Mouse (Mus musculus) left cerebral cortex, adult 18-20 months (tissue): ENCODE measurements around the gene Morc2a. TPM values are rescaled to one million over a fixed set of nuclear protein-coding genes. Genes with fewer than 3 reads are reported as not detected.
A peak's percentile ranks its signal among the peaks of the same experiment; 100 is the strongest.

Experiments used
- DNase-seq, 2 experiments: peaks; one replicate each; pipeline ENCODE4 v3.0.0; 2021 to 2022; ENCODE audit warnings: low spot score in 2 of 2, mixed read lengths in 1 of 2
- total RNA-seq, 2 experiments: library from RNA; stranded (reverse); gene quantifications; 2 replicates each; pipeline ENCODE4 v1.2.3; 2021

Gene Morc2a
- total RNA-seq, 2 experiments from 2014 or later = 35.4 to 39.6 TPM

DNA sequence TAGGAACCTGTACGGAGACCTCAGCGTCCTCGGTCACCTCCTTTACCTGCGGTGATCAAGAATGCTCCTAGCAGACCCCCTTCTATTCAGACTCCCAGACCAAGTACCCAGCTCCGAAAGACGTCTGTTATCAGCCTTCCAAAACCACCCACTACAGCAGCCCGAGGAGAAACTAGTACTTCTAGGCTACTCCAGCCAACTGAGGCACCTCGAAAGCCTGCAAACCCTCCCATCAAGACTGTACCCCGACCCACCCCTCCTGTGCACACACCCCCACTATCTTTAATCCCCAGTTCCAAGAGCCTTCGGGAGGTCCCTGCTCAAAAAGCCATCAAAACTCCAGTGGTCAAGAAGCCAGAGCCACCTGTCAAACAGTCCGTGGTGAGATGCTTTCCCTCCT, 34.7 kb downstream of the Morc2a start:
- DNase-seq = no peak

DNA sequence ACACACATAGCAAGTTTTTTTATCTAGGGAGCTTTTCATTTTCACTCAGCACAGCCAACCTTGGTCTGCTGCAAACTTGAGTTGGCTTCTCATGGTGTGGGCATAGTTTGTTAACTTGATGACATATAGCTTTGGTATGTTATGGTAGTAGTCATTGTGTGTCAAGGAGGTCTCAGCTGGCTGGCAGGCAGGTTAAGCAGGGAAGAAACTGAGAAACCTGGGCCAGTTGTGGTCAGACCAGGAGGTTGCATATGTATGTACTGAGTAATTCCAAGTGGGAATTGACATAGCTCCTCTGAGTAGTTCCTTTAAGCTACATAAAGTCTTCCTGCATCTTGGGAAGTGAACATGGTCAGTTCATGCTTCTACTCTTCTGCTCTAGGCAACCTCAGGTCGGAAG, 35.2 kb downstream of the Morc2a start:
- DNase-seq = no peak

DNA sequence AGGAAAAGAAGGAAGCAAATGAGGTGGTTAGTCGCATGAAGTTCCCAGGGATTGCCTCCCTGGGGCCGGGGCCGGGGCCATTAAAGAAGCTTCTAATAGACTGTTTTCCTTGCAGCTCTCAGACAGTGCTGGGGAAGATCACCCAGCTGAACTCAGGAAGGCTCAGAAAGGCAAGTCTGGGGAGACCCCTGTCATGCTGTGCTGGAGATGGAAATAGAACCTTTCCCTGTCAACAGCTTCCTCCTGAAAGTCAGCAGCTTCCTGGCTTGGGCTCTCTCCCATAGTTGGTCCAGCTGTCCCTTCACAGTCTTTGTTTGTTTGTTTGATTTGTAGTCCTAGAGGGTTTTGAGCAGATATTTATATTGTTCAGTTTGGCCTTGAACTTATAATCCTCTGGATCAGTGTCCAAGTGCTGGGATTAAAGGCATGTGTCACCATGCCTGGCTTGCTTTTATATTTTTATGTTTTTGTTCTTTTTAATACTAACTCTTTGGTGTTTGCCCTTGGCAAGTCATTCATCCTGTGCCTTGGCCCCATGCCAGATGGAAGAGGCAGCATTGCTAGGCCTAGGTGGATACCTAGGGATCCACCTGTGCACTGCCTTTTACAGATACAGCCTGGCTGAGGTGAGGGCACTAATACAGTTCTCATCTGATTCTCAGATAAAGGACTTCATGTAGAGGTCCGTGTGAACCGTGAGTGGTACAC, 35.9 kb downstream of the Morc2a start:
- DNase-seq = no peak

DNA sequence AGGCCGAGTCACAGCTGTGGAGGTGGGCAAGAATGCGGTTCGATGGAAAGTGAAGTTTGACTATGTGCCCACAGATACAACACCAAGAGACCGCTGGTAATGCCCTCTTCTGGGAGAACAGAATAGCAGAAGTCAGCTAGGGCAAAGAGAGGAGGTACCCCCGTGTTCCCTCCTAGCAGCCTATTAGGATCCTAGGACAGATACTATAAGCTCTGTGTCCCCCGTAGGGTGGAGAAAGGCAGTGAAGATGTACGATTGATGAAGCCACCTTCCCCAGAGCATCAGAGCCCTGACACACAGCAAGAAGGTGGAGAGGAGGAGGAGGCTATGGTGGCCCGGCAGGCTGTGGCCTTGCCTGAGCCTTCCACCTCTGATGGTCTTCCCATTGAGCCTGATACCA, 36.4 kb downstream of the Morc2a start:
- DNase-seq = no peak

DNA sequence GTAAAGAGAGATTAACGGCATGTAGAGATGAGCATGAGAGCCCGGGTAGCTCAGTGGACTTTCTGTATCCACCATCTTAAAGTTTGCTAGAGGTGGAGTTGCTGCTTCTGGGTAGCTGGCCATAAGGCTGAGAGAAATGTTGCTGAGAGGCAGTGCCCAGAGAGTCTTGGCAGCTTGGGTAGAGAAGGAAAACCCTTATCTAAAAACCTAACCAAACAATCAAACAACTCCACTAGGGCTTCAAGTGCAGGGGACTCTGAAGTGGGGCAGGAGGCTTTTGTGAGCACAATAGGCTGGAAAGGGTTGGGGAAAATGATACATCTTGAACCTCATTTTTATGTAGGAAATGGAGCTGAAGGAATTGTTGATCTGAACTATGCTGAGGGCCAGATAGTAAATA, 37.3 kb downstream of the Morc2a start:
- no peak for DNase-seq

DNA sequence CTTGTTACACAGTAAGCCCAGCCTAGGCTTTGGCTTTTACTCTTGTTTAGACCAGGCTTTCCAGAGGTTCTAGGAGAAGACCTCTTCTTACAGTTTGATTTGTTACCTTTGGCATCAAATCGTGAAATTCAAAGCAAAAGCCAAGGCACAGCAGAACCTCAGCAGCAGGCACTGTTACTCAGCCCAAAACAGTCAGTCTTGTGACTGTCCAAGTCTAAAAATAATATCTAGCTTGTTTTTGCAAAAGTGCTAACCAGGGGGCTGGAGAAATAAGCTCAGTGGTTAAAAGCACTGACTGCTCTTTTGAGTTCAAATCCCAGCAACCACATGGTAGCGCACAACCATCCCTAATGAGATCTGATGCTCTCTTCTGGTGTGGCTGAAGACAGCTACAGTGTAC, 37.9 kb downstream of the Morc2a start:
- no peak for DNase-seq

DNA sequence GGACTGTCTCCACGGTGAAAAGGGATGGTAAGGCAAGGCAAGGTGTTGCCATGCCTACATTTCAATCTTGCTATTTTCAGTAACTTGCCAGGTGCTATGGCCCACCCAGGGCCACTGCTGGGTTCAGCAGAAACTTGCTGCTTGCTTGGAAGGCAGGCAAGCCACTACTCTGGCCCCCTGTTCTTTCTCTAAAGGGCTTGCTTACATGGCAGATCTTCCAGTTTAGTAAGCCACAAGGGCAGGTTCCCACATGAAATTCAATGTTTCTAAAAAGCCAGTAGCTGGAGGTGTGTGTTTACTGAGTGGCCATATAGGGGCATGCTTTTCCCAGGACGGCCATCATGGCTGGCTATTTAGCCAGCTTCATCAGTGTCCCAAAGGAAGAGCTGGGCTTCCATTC, 42.8 kb downstream of the Morc2a start:
- no peak for DNase-seq

DNA sequence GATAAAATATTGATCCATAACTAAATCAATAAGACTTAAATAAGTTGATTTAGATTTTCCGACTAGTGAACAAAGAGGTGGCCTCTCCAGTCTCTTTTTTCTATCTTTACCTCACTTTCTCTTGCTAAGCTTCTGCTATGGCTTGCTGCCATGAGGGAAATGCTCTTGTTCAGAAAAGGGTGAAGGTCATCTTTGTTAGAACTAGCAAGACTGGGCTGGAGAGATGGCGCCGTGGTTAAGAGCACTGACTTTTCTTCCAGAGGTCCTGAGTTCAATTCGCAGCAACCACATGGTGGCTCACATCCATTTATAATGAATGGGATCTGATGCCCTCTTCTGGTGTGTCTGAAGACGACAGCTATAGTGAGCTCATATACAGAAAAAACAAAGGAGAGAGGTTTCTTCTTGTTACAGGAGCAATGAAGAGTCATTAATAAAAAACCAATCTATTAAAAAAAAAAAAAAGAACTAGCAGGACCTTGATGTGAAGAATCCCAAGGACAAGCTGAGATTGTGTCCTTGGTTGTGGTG, 47.2 kb downstream of the Morc2a start:
- no peak for DNase-seq

DNA sequence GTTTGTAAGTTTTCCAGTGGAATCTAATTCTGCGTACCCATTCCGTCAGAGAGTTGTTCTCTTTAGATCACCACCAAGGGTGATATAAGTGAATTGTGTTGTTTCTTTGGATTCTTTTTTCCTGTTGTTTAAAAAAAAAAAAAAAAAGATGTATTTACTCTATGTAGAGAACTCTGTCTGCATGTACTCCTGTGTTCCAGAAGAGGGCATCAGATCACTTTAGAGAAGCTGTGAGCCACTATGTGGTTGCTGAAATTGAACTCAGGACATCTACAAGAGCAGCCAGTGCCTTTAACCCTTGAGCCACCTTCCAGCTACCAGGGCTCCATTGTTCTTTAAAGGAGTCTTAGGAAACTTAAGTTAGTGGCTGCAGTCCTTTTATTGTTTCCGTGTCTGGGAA, 48.5 kb downstream of the Morc2a start:
- DNase-seq = no peak

DNA sequence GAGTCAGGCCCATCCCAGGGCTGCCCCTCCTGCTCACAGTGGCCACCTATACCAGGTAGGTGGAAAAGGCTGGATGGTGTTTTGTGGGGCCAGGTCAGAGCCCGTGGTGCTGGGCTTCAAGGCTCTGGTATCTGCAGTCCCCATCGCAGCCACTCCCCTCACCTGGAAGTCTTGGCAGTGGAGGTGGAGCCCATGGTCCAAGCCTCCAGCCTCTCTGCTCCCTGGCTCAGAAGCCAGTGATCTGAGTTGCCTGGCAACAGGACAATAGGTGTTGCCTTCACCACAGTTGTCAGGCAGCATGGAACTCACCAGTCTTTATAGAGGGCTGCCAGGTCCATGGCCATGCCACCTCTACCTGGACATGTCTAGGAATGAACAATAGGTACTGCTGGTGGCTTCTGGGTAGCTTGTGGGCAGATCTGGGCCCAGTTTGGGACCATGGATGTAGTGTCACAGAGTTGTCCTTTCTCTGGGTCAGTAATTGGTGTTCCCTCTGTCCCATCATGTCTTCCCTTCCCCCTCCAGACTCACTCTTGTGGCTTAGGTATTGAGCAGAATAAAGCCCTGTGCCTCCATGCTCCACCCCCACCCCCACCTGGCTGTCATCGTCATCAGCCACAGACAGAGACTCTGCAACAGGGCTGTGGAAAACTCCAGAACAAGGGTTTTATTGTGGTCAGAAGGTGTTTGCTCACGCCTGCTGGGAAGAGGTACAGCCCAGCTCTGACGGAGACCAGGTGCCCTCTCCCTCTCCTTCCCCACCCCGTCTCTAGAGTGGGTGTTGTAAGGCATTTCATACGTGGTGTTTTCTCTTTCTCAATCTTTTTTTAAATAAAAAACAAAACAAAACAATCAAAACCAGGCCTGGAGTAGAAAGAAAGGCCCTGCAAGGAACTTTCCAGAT, 54.4 kb downstream of the Morc2a start:
- DNase-seq = no peak

DNA sequence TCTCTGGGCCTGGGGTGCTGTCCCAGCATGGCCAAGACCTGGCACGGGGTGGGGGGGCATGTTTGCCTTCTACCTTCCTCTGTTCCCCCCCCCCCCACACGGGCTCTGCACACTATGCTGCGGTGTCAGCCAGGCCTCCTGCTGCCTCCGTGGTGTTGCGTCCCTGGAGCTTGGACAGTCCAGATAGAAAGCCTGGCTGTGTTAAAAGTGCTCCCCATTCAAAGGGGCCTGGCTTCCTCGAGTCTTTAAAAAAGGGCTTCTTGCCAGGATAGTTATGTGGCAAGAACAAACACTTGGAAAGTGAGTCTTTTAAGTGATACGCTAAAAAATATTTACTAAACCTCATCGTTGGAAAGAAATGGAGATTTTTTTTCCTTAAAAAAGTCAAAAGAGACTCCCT, 55.4 kb downstream of the Morc2a start:
- DNase-seq = no peak

DNA sequence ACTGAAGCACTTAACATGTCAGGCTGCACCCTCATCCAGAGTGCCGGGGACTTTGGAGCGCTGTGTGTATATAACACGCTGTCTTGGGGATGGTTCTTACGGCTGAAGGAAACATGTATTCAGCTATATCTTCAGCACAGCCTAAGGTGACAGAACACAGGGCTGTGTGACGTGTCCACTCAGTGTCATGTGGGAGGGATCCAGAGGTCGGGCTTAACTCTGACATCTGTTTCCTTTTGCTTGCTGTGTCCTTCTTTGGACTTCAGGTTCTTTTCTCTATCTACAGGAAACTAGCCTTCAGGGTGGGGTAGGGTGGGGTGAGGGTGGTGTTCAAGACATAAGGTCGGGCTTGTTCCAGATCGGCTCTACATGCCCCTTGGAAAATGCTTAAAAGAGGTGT, 58.1 kb downstream of the Morc2a start:
- DNase-seq = no peak

DNA sequence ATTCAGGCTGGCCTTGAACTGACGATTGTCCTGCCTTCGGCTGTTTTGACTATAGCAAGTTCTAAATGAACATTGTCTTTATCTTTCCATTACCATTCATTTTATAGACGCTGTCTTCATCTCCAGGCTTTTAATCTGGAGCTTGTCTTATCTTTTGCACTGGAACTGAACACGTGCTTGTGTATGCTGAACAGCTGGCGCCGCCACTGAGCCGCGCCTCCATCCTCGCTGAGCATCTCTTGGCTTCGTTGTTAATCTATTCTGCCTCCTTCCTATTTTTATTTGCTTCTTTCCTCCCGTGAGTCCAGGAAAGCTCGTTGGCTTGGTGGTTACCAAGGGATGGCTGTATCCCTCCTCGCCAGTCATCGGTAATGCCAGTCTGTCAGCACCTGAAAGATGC, 61.2 kb downstream of the Morc2a start:
- DNase-seq = no peak

DNA sequence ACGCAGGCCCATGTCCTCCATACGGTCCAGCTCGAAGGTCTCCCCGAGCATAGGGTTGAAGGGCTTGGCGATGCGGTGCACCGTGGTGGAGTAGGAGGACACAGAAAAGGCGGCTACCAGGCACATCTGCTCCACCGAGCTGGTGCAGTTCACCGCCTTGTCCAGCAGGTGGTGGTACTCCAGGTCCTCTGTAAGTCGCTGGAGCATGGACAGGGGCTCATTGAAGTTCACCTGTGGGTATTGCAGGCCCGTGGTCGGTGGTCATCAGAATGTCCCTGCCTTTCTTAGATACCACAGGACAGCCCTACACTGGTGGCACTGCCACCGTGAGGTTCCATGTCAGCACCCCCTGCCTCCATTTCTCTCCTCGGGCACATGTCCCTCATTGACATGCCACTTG, 65.5 kb downstream of the Morc2a start:
- peak; percentile 73 to 78 for DNase-seq

DNA sequence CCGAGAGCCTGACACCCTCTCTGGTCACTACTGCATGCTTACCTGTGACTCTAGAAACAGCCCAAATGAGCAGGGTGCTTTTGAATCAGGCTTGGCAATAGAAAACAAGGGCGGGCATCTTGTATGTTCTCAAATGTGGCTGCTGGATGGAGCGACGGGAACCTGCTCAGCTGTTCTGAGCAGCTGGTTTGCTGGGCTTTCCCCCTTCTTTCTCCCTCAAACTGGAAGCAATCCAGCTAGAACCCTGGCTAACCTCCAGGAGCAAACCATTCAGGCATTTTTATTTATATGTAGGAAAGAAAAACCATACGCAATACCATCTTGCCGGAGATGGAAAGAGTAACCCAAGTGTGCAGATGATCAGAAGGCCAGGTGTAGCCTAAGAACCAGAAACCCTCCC, 67.7 kb downstream of the Morc2a start:
- no peak for DNase-seq

DNA sequence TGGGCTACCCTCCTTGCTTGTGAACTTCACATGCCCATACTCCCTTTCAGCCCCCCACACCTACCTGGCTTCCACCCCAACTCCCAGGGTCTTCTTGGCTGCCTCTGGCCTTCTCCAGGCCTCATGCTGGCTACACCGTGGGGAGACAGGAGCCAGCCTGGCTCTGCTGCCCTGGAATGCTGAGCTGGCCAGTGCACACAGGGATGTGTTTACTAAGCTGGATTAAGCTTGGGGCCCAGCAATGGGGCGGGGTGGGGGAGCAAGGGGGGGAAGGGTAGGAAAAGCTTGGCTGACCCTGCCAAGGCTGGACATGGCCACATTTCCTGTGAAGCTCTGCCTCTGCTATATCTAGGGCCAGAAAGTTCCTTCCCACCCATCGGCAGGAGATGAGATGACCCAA, 73.0 kb downstream of the Morc2a start:
- no peak for DNase-seq

DNA sequence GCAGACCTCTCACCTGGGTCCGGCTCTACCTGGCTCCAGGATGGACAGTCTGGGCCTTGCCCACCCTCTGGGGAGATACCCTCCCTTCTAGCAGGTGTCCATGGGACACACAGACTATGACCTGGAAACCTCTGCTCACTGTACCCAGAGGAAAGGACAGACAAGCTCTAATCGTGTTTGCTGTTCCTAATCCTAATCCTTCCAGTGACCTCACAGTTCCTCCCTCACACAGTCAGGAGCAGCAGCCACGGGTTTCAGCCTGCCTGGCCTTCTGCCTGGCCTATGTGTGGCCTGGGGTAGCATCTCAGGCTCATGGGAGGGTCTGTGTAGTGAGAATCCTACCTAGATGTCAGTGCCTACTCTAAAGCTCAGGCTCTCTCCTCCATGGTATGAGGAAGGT, 73.9 kb downstream of the Morc2a start:
- DNase-seq = no peak

DNA sequence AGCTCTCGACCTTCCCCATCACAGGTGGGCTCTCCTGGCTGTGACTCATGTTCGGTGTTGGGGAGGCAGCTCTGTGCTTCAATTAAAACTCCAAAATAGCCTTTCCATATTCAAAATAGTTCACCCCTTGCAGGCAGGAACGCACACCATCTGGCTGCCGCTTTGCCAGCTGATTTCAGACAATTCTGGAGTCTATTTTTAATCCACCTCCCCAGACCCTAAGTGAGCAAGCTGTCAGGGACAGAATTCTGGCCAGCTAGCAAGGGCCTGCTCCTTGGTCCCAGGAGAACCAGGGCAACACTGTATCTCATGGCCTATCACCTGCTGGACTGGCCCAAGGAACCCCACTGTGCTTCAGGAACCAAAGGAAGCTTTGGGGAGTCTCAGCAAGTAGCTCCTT, 74.9 kb downstream of the Morc2a start:
- peak; percentile 49 to 63 for DNase-seq

DNA sequence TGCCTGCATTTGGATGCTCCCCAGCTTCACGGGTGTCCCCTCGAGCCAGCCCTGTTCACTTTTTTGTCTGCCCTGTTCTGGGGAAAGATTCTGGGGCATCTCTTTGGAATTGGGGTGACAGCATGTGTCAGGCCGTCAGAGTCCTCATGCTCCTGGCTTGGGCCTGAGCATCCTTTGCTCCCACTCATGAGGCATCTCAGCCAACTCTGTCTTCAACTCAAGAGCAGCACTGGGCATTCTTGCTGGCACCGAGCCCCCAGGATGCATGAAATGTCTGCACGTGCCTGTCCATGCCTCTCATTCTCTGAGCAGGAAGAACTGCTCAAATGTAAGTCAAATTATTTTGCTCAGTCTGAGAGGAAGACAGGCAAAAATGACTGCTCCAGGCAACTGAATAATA, 75.7 kb downstream of the Morc2a start:
- no peak for DNase-seq

DNA sequence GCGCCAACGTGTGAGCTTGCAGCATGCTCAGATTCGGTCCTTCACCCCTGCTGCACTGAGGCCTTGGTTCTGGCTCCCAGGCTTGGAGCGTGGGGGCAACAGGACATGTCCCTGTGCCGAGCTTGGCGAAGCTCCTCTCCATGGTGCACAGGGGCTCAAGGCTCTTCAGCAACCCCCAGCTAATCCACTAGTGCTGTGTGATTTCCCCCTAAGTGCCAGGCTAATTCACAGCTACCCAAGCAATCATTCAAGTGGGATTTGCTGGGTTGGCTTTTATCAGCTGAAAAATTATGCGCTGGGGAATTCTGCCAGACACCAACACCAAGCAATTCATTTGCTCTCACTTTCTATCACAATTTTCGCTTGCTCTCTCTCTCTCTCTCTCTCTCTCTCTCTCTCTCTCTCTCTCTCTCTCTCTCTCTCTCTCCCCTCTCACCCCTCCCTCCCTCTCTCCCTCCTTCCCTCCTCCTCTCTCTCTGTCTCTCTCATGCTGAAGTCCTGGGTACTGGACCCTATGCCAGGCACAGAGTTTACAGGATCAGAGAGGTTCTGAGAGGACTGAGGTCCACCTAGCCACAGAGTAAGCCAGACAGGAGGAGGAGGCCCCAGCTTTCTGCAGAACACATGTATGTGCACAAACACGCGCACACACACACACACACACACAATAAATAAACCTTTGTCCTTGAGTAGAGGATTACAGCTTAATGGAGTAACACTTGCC, 76.5 kb downstream of the Morc2a start:
- DNase-seq = no peak

DNA sequence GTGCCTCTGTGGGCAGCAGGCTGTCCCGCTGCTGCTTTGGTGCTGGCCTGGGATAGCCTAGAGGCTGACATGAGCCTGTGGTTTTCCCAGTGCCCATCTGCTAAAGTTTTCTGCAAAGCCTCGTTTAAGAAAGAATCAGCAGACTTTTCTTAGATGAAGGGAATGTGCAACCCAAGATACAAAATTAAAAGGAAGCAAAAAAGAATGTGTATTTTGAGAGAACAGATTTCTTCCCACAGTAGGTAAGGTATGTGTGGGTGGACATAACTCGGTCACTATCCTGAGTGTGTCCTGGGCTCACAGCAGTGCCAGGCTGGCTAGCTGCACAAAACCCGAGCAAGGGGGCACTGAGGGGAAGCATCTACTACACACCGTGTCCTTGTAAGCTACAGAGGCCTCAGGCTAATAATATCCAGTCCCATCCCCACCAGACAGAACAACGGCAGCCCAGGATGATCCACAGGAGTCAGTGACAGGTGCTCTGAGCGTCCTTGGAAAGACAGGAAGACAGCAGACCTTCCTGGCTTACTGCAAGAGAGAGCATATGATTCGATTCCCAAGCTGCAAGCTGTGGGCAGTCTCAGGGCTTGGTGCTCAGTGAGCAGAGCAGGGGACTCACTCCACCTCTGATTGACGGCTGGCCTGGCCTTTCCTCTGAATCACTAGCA, 78.6 kb downstream of the Morc2a start:
- no peak for DNase-seq
